Mouse (Mus musculus) kidney, embryonic 14.5 days (tissue): ENCODE results near the gene Rnase11. TPM values are rescaled to one million over a fixed set of nuclear protein-coding genes. Genes with fewer than 3 reads are reported as not detected.
A peak's percentile ranks its signal among the peaks of the same experiment; 100 is the strongest.

Experiments used
- ATAC-seq: fragments of 200-750 bp; cut with Nextera tagmentation; 2 replicates; pipeline ENCODE4 v1.8.0; 2017; ENCODE audit warnings: moderate number of reproducible peaks, mild to moderate bottlenecking, moderate TSS enrichment, moderate library complexity; ENCODE audit not compliant: low FRiP score, low TSS enrichment
- H3K27ac ChIP-seq: fragments of 300-500 bp; sonication (generic); 2 replicates; pipeline ENCODE4 v1.5.1; 2014; ENCODE audit warnings: low read depth, mild to moderate bottlenecking, low read length, moderate library complexity, mixed read lengths
- H3K27me3 ChIP-seq: fragments of 300-500 bp; sonication (generic); 2 replicates; pipeline ENCODE4 v1.6.1; 2014; ENCODE audit warnings: mild to moderate bottlenecking, low read length; ENCODE audit not compliant: control insufficient read depth, insufficient read depth
- H3K36me3 ChIP-seq: fragments of 300-500 bp; sonication (generic); 2 replicates; pipeline ENCODE4 v1.6.1; 2014; ENCODE audit warnings: low read length, mixed read lengths; ENCODE audit not compliant: control insufficient read depth, insufficient read depth
- H3K4me1 ChIP-seq: fragments of 300-500 bp; sonication (generic); 2 replicates; pipeline ENCODE4 v1.6.1; 2014; ENCODE audit warnings: low read length, mixed read lengths; ENCODE audit not compliant: control insufficient read depth, insufficient read depth
- H3K4me2 ChIP-seq: fragments of 300-500 bp; sonication (generic); replicated peaks from 2 replicates; pipeline ENCODE4 v1.6.1; 2014; ENCODE audit warnings: low read depth, mild to moderate bottlenecking, low read length
- H3K4me3 ChIP-seq: fragments of 300-500 bp; sonication (generic); 2 replicates; pipeline ENCODE4 v1.5.1; 2014; ENCODE audit warnings: mild to moderate bottlenecking, low read length
- H3K9ac ChIP-seq: fragments of 300-500 bp; sonication (generic); 2 replicates; pipeline ENCODE4 v1.6.1; 2014; ENCODE audit warnings: low read depth, mild to moderate bottlenecking, low read length, moderate library complexity
- H3K9me3 ChIP-seq: fragments of 300-500 bp; sonication (generic); 2 replicates; pipeline ENCODE4 v1.6.1; 2016; ENCODE audit warnings: low read length; ENCODE audit not compliant: control insufficient read depth
- whole genome bisulfite sequencing: fragments of 180-500 bp; shearing (Covaris S2); extraction: QIAGEN DNeasy Blood & Tissue Kit; methylation state at CpG from one replicate; pipeline ENCODE4 v1.1.7; 2014; 5-methylcytosine and 5-hydroxymethylcytosine counted together
- polyA plus RNA-seq: library from polyadenylated mRNA; unstranded; fragments of >200 nt; fragmentation: Nextera tagmentation; extraction: Ambion mirVana; gene quantifications from 2 replicates; pipeline ENCODE4 v1.2.1, GENCODE M21; 2014

Gene Rnase11
- polyA plus RNA-seq, 1 experiment from 2014 or later: 1.1 TPM

DNA sequence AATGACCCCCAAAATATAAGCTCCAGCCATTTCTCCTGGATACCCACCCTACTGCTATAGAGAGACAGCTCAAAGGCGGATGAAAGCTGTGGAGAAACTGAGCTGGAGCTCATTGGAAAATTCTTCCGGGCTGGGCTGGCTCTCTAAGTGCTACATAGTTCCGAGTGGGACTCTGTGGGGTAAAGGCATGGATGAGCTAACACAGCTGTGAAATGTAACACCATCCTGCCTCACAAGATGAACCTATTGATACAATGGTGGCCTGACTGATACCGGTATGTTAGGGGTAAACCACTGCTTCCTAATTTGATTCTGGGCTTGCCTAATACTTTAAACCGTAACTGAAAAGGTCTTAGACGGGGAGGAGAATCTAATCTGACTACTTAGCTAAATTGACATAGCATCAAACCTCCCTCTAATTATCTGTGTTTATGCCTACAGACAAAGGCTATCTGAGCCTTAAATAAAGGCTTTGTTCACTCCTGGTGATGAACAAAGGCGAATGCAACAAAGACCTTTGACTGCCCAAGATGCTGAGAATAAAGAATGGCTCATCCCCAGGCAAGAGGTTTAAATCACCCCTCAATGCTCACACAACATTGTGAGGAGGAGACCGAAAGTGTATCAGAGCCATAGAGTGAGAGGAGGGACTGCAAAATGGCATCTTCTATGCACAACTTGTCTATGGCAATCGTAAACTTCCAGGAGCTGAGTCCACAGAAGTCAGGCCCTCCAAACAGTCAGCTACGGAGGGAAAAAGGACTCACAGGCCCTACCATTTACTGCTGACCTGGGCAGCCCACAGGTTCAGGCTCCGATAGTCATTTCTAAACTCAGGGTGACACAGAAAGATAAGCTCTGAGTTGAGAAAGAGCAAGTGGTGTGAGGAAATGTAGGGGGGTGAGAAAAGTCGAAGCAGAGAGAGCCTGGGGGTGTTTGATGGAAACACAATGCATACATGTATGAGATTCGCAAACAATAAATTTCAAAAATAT lies 4.6 kb upstream of the Rnase11 start:
- Histone ChIP-seq H3K4me2 (no peak overlapping the region), H3K9ac (no peak overlapping the region), H3K4me1 (peaks cover 3% of the 10 kb centered on the region; the same call in 1 of the 2 replicates), H3K4me3 (no peak overlapping the region), H3K9me3 (no peaks in the 10 kb centered on the region), H3K27ac (peak overlapping the region; percentile 0; the same call in 1 of the 2 replicates), H3K36me3 (no peaks in the 10 kb centered on the region), H3K27me3 (no peaks in the 10 kb centered on the region)
- 57% methylated on average over 13 of the region's 13 CpGs for WGBS
- peak; percentile 29; the same call in 1 of the 2 replicates for ATAC-seq

DNA sequence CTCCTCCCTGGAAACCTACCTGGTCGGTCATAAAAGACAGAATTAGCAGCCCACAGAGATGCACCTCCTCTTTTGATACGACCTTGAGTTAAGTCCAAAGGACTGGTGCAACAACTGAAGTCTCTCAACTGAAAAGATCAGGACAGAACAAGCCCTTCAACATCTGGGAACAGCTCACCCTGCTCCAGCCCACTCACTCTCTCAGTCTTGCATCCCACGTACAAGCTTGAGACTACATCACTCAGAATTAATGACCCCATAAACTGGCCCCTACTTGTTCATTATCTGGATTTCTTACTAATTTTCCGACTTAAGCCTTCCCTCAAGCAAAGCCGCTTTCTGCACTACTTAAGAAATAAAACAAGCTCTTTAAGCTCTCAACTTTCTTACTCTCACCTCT lies 3.2 kb upstream of the Rnase11 start:
- Histone ChIP-seq H3K4me3 (no peak overlapping the region), H3K36me3 (no peaks in the 10 kb centered on the region), H3K9me3 (no peaks in the 10 kb centered on the region), H3K4me2 (no peak overlapping the region), H3K27ac (no peak overlapping the region; the same call in 1 of the 2 replicates), H3K27me3 (no peaks in the 10 kb centered on the region), H3K4me1 (peaks cover 3% of the 10 kb centered on the region; the same call in 1 of the 2 replicates), H3K9ac (no peak overlapping the region)
- ATAC-seq: peak; percentile 81
- 22% methylated on average over 5 of the region's 5 CpGs for WGBS

DNA sequence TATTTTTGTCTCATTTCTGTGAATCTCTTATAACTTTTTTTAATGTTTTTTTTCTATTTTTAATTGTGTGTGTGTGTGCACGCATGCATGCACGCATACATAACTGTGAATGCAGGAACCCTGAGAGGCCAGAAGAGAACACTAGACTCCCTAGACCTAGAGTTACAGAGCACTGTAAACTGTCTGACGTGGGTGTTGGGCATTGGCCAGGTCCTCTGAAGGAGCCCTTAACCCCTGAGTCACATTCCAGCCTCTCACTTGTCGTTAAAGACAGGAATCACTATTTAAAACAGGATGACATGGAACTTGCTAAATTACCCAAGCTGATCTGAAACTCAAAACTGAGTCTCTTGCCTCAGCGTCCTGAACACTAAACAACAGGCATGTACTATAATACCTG lies 2.0 kb upstream of the Rnase11 start:
- H3K36me3 ChIP-seq: no peaks in the 10 kb centered on the region
- H3K9me3 ChIP-seq: no peaks in the 10 kb centered on the region
- H3K9ac ChIP-seq: no peak overlapping the region
- no peaks in the 10 kb centered on the region for H3K27me3 ChIP-seq
- WGBS: 37% methylated on average over 5 of the region's 5 CpGs
- H3K27ac ChIP-seq: no peak overlapping the region
- no peaks in the 10 kb centered on the region; the same call in 1 of the 2 replicates for H3K4me1 ChIP-seq
- no peak overlapping the region for H3K4me2 ChIP-seq
- ATAC-seq: no peak
- no peak overlapping the region for H3K4me3 ChIP-seq

DNA sequence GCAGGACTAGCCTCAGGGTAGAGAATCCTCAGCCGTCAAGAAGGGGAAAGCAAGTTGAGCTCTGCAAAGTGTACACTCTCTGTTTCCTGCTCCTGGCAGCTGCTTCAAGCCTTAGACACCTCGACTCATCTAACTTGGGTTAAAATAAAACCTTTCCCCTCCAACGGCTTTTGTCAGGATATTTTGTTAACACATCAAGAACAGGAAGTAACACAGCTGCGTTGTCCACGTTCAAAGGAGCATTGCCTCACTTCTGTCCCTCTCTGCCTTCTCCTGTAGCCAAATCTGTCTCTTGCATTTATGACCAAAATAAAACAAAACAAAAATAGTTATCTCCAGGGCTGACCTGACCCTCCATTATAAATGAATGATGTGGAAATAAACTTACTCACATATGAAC lies 2.1 kb downstream of the Rnase11 start:
- Histone ChIP-seq H3K4me3 (no peak overlapping the region), H3K4me2 (no peak overlapping the region), H3K4me1 (no peaks in the 10 kb centered on the region; the same call in 1 of the 2 replicates), H3K27me3 (no peaks in the 10 kb centered on the region), H3K27ac (no peak overlapping the region), H3K9me3 (no peaks in the 10 kb centered on the region), H3K36me3 (no peaks in the 10 kb centered on the region), H3K9ac (no peak overlapping the region)
- WGBS: 25% methylated on average over 5 of the region's 5 CpGs
- ATAC-seq: no peak

DNA sequence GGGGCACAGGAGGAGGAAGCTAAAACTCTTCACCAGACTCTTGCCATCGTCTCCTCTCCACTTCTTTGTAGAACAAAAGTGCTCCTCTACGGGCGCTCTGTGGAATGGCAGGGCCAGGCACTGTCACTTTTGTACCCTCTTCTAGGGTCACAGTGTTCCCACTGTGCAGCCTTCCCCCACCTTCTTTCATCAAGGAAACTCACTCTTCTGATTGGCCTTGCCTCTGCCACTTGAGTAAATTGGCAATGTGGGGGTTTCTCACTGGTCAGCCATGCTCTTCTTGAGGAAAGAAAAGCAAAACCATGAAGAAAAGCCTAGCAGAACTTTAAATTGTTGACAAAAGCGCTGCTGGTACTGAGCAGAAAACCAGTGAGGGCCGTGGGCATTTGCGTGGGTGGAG lies 8.2 kb downstream of the Rnase11 start, which contains the start of gene Rnase9:
Gene Rnase9, minus strand, starts transcription at position 101 of the 400 bp plus-strand sequence.
- no peaks in the 10 kb centered on the region for H3K4me1 ChIP-seq
- no peak within 1 kb of the TSS for H3K4me3 ChIP-seq
- no peak for ATAC-seq
- H3K36me3 ChIP-seq: no peaks in the 10 kb centered on the region
- 77% methylated on average over 6 of the region's 6 CpGs for WGBS
- H3K9me3 ChIP-seq: no peaks in the 10 kb centered on the region
- no peak within 1 kb of the TSS for H3K27ac ChIP-seq
- no peak within 1 kb of the TSS for H3K9ac ChIP-seq
- H3K4me2 ChIP-seq: no peak within 1 kb of the TSS
- H3K27me3 ChIP-seq: no peaks in the 10 kb centered on the region

DNA sequence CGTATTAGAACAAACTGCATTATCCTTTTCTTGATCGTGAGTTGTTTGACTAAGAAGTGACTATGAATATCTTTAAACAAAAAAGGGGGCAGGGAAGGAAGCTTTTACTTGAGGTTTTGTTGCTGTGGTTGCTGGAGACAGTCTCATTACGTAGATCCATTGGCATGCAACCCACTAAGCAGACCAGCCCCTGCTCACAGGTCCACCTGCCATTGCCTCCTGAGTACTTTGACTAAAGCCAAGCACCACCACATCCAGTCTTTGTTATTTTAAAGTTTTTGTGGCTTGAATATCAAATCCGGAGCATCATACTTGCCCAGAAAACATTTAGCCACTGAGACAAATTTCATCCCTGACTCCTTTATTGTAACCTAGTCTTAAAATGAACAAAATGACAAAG lies 13.7 kb downstream of the Rnase11 start:
- WGBS: 81% methylated on average over 4 of the region's 4 CpGs
- Histone ChIP-seq H3K4me3 (no peak overlapping the region), H3K36me3 (no peaks in the 10 kb centered on the region), H3K9me3 (no peaks in the 10 kb centered on the region), H3K9ac (no peak overlapping the region), H3K4me2 (no peak overlapping the region), H3K27ac (no peak overlapping the region), H3K4me1 (no peaks in the 10 kb centered on the region), H3K27me3 (no peaks in the 10 kb centered on the region)
- no peak for ATAC-seq

DNA sequence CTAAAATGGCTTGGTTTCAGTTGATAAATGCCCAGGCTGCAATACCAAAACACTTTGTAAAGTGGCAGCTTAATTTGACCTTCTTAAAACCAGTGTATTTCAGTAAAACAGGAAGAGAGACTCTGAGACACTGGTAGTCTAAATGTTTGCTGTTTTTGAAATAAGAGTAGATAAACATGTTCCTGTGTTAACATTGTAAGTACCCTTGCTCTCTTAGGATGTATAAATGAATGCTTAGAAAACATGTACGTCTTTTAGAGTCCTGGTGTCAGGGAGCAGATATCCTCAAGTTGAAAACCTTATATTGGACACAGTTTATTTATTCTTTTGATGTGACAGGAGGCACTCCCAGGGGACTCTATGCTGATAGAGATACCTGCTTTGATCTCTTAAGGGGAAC lies 14.8 kb downstream of the Rnase11 start:
- no peak overlapping the region for H3K27ac ChIP-seq
- H3K4me1 ChIP-seq: no peaks in the 10 kb centered on the region
- no peaks in the 10 kb centered on the region for H3K36me3 ChIP-seq
- no peaks in the 10 kb centered on the region for H3K27me3 ChIP-seq
- no peak overlapping the region for H3K4me3 ChIP-seq
- no peak overlapping the region for H3K4me2 ChIP-seq
- no peak overlapping the region for H3K9ac ChIP-seq
- H3K9me3 ChIP-seq: no peaks in the 10 kb centered on the region
- 13% methylated on average over 1 of the region's 1 CpGs for WGBS
- no peak for ATAC-seq

DNA sequence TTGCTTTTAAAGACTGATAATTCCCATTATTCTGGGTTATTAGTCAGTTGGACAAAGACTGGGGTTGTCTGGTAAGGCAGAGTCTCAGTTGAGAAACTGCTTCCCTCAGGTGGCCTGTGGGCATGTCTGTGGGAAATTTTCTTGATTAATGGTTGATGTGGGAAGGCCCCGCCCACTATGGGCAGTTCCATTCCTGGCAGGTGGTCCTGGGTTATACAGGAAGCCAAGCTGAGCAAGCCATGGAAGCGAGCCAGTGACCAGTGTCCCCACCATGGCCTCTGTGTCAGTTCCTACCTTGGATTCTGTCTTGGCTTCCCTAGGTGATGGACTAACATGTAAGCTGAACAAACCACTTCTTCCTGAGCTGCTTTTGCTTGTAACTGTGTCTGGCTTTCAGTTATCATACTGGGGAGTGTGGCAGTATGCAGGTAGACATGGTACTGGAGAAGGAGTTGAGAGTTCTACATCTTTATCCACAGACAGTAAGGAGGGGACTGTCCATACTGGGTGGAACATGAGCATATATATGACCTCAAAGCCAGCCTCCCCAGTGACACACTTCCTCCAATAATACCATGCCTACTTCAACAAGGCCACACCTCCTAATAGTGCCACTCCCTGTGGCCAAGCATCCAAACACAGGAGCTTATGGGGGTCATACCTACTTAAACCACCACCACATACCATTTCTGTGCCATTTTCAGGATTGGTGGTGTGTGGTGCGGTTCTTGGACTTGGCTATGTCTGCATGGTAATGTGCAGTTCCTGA lies 22.4 kb downstream of the Rnase11 start:
- Histone ChIP-seq H3K36me3 (no peaks in the 10 kb centered on the region), H3K9me3 (no peaks in the 10 kb centered on the region), H3K27ac (no peak overlapping the region), H3K9ac (no peak overlapping the region), H3K4me2 (no peak overlapping the region), H3K27me3 (no peaks in the 10 kb centered on the region), H3K4me1 (no peaks in the 10 kb centered on the region), H3K4me3 (no peak overlapping the region)
- 65% methylated on average over 3 of the region's 3 CpGs for WGBS
- ATAC-seq: peak; percentile 51
